In genomic region chr2:92678276-92678930, GRCm38 (mm10) we compare ENCODE assay signal across 24 mouse cellular contexts.
DNase-seq lines count a peak whose midpoint lies in the region; ATAC-seq and TF ChIP-seq lines count a peak whose summit lies in the region.
"Had no signal": no experiment of that assay in that cellular context is flagged by ENCODE, and none has a peak within 500 bp of the region (broad histone marks: within the 10 kb centered on the region; RNA-seq: fewer than 3 reads in every experiment).

No protein-coding gene starts in this region.

- H3K4me3 ChIP-seq in heart, postnatal 0 days (ENCODE audit: low read depth, low read length), result no peak overlapping the region
- no peak overlapping the region for H3K4me3 ChIP-seq in MEL (ENCODE audit: control insufficient read depth in 1 of 2, insufficient read depth in 1 of 2, low read depth in 2 of 2, low read length in 2 of 2)
- H3K4me3 ChIP-seq: forebrain, embryonic 15.5 days; heart, adult 2 months; heart, embryonic 13.5 days; limb, embryonic 13.5 days; liver, embryonic 12.5 days had no signal

- H3K9ac ChIP-seq in heart, postnatal 0 days (replicated peaks; ENCODE audit: low read depth, low read length), result no peak overlapping the region
- H3K9ac ChIP-seq in MEL (ENCODE audit: control insufficient read depth, low read depth, low read length, poor library complexity, severe bottlenecking), result no peak overlapping the region
- H3K9ac ChIP-seq: forebrain, embryonic 15.5 days; heart, embryonic 13.5 days; hindbrain, embryonic 14.5 days; limb, embryonic 13.5 days; liver, embryonic 12.5 days had no signal

- no peak overlapping the region for H3K4me2 ChIP-seq in heart, postnatal 0 days (ENCODE audit: low read depth, low read length)
- H3K4me2 ChIP-seq: forebrain, embryonic 15.5 days; heart, embryonic 13.5 days; hindbrain, embryonic 14.5 days; limb, embryonic 13.5 days; liver, embryonic 12.5 days; midbrain, embryonic 11.5 days had no signal

- no peaks in the 10 kb centered on the region for H3K79me2 ChIP-seq in MEL (ENCODE audit: control insufficient read depth, insufficient read depth, low read length, poor library complexity)

- DNase-seq in heart, postnatal 0 days (ENCODE audit: low spot score), result peak; percentile 19
- no peak for DNase-seq in heart, postnatal 25 days (ENCODE audit: low spot score)
- DNase-seq in 3T3-L1 (ENCODE audit: low read depth, low spot score), result peak; percentile 91
- no peak for DNase-seq in MEL (ENCODE audit: low read depth, low spot score)
- DNase-seq in lung, postnatal 36 days, result peak; percentile 38
- no peak for DNase-seq in embryo, embryonic 9.5 days (ENCODE audit: extremely low spot score)
- no peak for DNase-seq in heart, postnatal 4 days
- DNase-seq: cerebellum, adult 18-20 months; cerebellum, postnatal 14 days; gastrocnemius, postnatal 36 days; heart, adult 2 months; heart, postnatal 36 days; kidney, adult 18-20 months; thymus, adult 18-20 months; thymus, postnatal 4 days had no signal

- TF ChIP-seq EP300 in heart, postnatal 0 days (IDR thresholded peaks at IDR 0.05; ENCODE audit: low read depth), result no peak
- no peak for TF ChIP-seq EP300 in MEL (IDR thresholded peaks at IDR 0.05; ENCODE audit: low read depth in 1 of 2, low read length in 2 of 2)

- ATAC-seq in heart, postnatal 0 days (ENCODE audit: insufficient read depth, low read depth), result peak; percentile 41; the same call in 1 of the 2 replicates
- ATAC-seq: CD4-positive, CD25-positive, alpha-beta regulatory T cell, adult 4 months; forebrain, embryonic 15.5 days; inflammation-experienced regulatory T-cells, adult 6 months had no signal

- intact Hi-C loops in heart, postnatal 25 days (cut with DNase I), result no loop called here

- no peaks in the 10 kb centered on the region for H3K36me3 ChIP-seq in heart, postnatal 0 days (replicated peaks; ENCODE audit: control insufficient read depth, insufficient read depth, low read length)
- H3K36me3 ChIP-seq in MEL (ENCODE audit: control insufficient read depth in 1 of 2, insufficient read depth in 2 of 2, low read length in 2 of 2), result peaks cover 0 to 7% of the 10 kb centered on the region in 2 experiments; a peak in 2 of 4 replicates
- H3K36me3 ChIP-seq: forebrain, embryonic 15.5 days; heart, embryonic 13.5 days; limb, embryonic 13.5 days; liver, embryonic 12.5 days had no signal

- H3K4me1 ChIP-seq in heart, postnatal 0 days (ENCODE audit: control insufficient read depth, insufficient read depth), result no peaks in the 10 kb centered on the region
- H3K4me1 ChIP-seq in MEL (ENCODE audit: control insufficient read depth in 1 of 2, insufficient read depth in 2 of 2, low read length in 2 of 2), result peaks cover 9 to 18% of the 10 kb centered on the region in 2 experiments
- H3K4me1 ChIP-seq: forebrain, embryonic 15.5 days; limb, embryonic 13.5 days had no signal

- H3K9me3 ChIP-seq in heart, postnatal 0 days (replicated peaks; ENCODE audit: control insufficient read depth, low read length), result no peaks in the 10 kb centered on the region
- H3K9me3 ChIP-seq in MEL (replicated peaks; ENCODE audit: insufficient read depth, low read length), result no peaks in the 10 kb centered on the region
- H3K9me3 ChIP-seq: forebrain, embryonic 15.5 days; heart, embryonic 13.5 days; limb, embryonic 13.5 days; liver, embryonic 12.5 days had no signal

- no peak; the same call in 1 of the 2 replicates for TF ChIP-seq RAD21 in MEL (IDR thresholded peaks at IDR 0.05; ENCODE audit: low read depth, low read length)

- TF ChIP-seq CTCF in heart, postnatal 0 days (IDR thresholded peaks at IDR 0.05; ENCODE audit: low read depth), result no peak
- TF ChIP-seq CTCF in MEL (IDR thresholded peaks at IDR 0.05 in 2 of 3, conservative IDR thresholded peaks at IDR 0.05 in 1 of 3; ENCODE audit: control insufficient read depth in 1 of 3, insufficient read depth in 1 of 3, low read depth in 2 of 3, low read length in 3 of 3, poor library complexity in 1 of 3, severe bottlenecking in 1 of 3), result no peak

- no peak overlapping the region for H3K27ac ChIP-seq in heart, postnatal 0 days (ENCODE audit: low read depth)
- H3K27ac ChIP-seq in MEL (ENCODE audit: control insufficient read depth, low read depth, low read length), result no peak overlapping the region
- H3K27ac ChIP-seq: forebrain, embryonic 15.5 days; heart, adult 2 months; heart, embryonic 13.5 days; hindbrain, embryonic 14.5 days; kidney, postnatal 0 days; limb, embryonic 13.5 days; liver, embryonic 12.5 days had no signal

- no peaks in the 10 kb centered on the region for H3K27me3 ChIP-seq in heart, postnatal 0 days (ENCODE audit: control insufficient read depth, insufficient read depth, low read length)
- H3K27me3 ChIP-seq in MEL (ENCODE audit: control insufficient read depth in 1 of 2, insufficient read depth in 2 of 2, low read length in 2 of 2), result no peaks in the 10 kb centered on the region
- H3K27me3 ChIP-seq: forebrain, embryonic 15.5 days; limb, embryonic 13.5 days had no signal

- WGBS in heart, postnatal 0 days, result 18% methylated on average over 5 of the region's 5 CpGs

- TF ChIP-seq POLR2A in MEL (IDR thresholded peaks at IDR 0.05; ENCODE audit: control insufficient read depth in 1 of 2, insufficient read depth in 1 of 2, low read depth in 1 of 2, low read length in 2 of 2, poor library complexity in 1 of 2), result no peak

TF ChIP-seq in MEL, 35 proteins besides CTCF, POLR2A, EP300 and RAD21:
- TF ChIP-seq MEF2A (IDR thresholded peaks at IDR 0.05; ENCODE audit: extremely low read depth, insufficient replicate concordance, low read depth, low read length, poor library complexity, severe bottlenecking), result no peak
- TF ChIP-seq RCOR1 (IDR thresholded peaks at IDR 0.05; ENCODE audit: low read depth, low read length), result no peak
- no peak for TF ChIP-seq USF2 (IDR thresholded peaks at IDR 0.05; ENCODE audit: borderline replicate concordance in 1 of 2, insufficient read depth in 1 of 2, low read depth in 1 of 2, low read length in 2 of 2)
- no peak for TF ChIP-seq E2F4 (IDR thresholded peaks at IDR 0.05; ENCODE audit: borderline replicate concordance, low read depth, low read length)
- TF ChIP-seq TAL1 (IDR thresholded peaks at IDR 0.05; ENCODE audit: low read length), result no peak
- TF ChIP-seq JUND (IDR thresholded peaks at IDR 0.05; ENCODE audit: low read depth, low read length), result no peak
- TF ChIP-seq GATA1 (IDR thresholded peaks at IDR 0.05; ENCODE audit: low read depth, low read length), result 0 out of 2 replicates have a peak, but pooled peaks have one; percentile 33
- TF ChIP-seq MYB (IDR thresholded peaks at IDR 0.05; ENCODE audit: low read depth, low read length), result no peak
- peak; percentile 34; the same call in 1 of the 2 replicates for TF ChIP-seq MAX (IDR thresholded peaks at IDR 0.05; ENCODE audit: low read length)
- no peak for TF ChIP-seq UBTF (IDR thresholded peaks at IDR 0.05; ENCODE audit: borderline replicate concordance, insufficient read depth, low read depth, low read length)
- no peak for TF ChIP-seq ELF1 (IDR thresholded peaks at IDR 0.05; ENCODE audit: low read depth, low read length)
- no peak for TF ChIP-seq NRF1 (IDR thresholded peaks at IDR 0.05; ENCODE audit: insufficient read depth, low read depth, low read length, poor library complexity, severe bottlenecking)
- no peak for TF ChIP-seq CHD2 (IDR thresholded peaks at IDR 0.05; ENCODE audit: low read length)

Comparison
In these comparisons a context has a peak if more than half of its experiments do, and no peak if none do; other contexts are left out.
1. DNase-seq: peak in heart, postnatal 0 days (single experiment), 3T3-L1 (single experiment) and lung, postnatal 36 days (single experiment); none in heart, postnatal 25 days (single experiment), MEL (single experiment), embryo, embryonic 9.5 days (single experiment) and heart, postnatal 4 days (single experiment).